Mouse (Mus musculus): ENCODE data around the gene Plekha7. TPM values are rescaled to one million over a fixed set of nuclear protein-coding genes. Genes with fewer than 3 reads are reported as not detected.

The Plekha7 gene
- 28.2 TPM for polyA plus RNA-seq (2014; fragmentation: Illumina TruSeq; extraction: RNeasy Lipid Tissue Mini Kit (QIAGEN cat#74804); ENCODE audit: low read depth, low replicate concordance)

GRCm38 (mm10) chr7:116307871-116308631 lies at the start of gene Plekha7:
Plekha7 (minus strand) TSS chr7:116308376.

GRCm38 (mm10) chr7:116333713-116334668 lies 25.8 kb upstream of the Plekha7 start, which contains the start of gene Rps13:
Rps13 (minus strand) TSS chr7:116334195.

GRCm38 (mm10) chr7:116084366-116084765 lies 223.8 kb downstream of the Plekha7 start, which contains the start of gene Gm4353:
Gm4353 (minus strand) TSS chr7:116084635.

Other genes with a start within 250 kb of the Plekha7 start
- gene Gm4353, start 223.7 kb downstream of the Plekha7 start, polyA plus RNA-seq (2014; fragmentation: Illumina TruSeq; extraction: RNeasy Lipid Tissue Mini Kit (QIAGEN cat#74804); ENCODE audit: low read depth, low replicate concordance): 0.76 TPM
- gene Rps13, start 25.8 kb upstream of the Plekha7 start, polyA plus RNA-seq (2014; fragmentation: Illumina TruSeq; extraction: RNeasy Lipid Tissue Mini Kit (QIAGEN cat#74804); ENCODE audit: low read depth, low replicate concordance): 792 TPM
- gene Pik3c2a, start 135.1 kb upstream of the Plekha7 start, polyA plus RNA-seq (2014; fragmentation: Illumina TruSeq; extraction: RNeasy Lipid Tissue Mini Kit (QIAGEN cat#74804); ENCODE audit: low read depth, low replicate concordance): 119 TPM
- gene Nucb2, start 196.0 kb upstream of the Plekha7 start, polyA plus RNA-seq (2014; fragmentation: Illumina TruSeq; extraction: RNeasy Lipid Tissue Mini Kit (QIAGEN cat#74804); ENCODE audit: low read depth, low replicate concordance): 41.0 TPM

Measured in sigmoid colon, adult 10 weeks (tissue).